In genomic region chr4:80941978-80942377, GRCm38 (mm10) we compare ENCODE assay signal across 12 mouse cellular contexts. TPM values are rescaled to one million over a fixed set of nuclear protein-coding genes. Genes with fewer than 3 reads are reported as not detected.
"Had no signal": no experiment of that assay in that cellular context is flagged by ENCODE, and none has a peak within 500 bp of the region (broad histone marks: within the 10 kb centered on the region; RNA-seq: fewer than 3 reads in every experiment).

No protein-coding gene starts in this region.

- H3K4me3 ChIP-seq: limb, embryonic 15.5 days; liver, embryonic 15.5 days; megakaryocyte, embryonic 14.5 days; midbrain, embryonic 12.5 days had no signal

- H3K36me3 ChIP-seq: limb, embryonic 15.5 days; liver, embryonic 15.5 days; midbrain, embryonic 12.5 days had no signal

- H3K4me2 ChIP-seq: limb, embryonic 15.5 days; liver, embryonic 15.5 days; lung, embryonic 14.5 days; midbrain, embryonic 12.5 days had no signal

- H3K27ac ChIP-seq: limb, embryonic 15.5 days; liver, embryonic 15.5 days; macrophage; midbrain, embryonic 12.5 days; stomach, postnatal 0 days had no signal

- H3K9me3 ChIP-seq: limb, embryonic 15.5 days; liver, embryonic 15.5 days; megakaryocyte, embryonic 14.5 days; midbrain, embryonic 12.5 days had no signal

- H3K27me3 ChIP-seq: limb, embryonic 15.5 days; liver, embryonic 15.5 days; megakaryocyte, embryonic 14.5 days; midbrain, embryonic 12.5 days had no signal

- H3K9ac ChIP-seq: limb, embryonic 15.5 days; liver, embryonic 15.5 days; lung, embryonic 14.5 days; midbrain, embryonic 12.5 days had no signal

- H3K4me1 ChIP-seq: limb, embryonic 15.5 days; liver, embryonic 15.5 days; megakaryocyte, embryonic 14.5 days; midbrain, embryonic 12.5 days had no signal

- DNase-seq: kidney, postnatal 14 days; layer of hippocampus, postnatal 36 days; lung, embryonic 14.5 days; lung, postnatal 10 days; right cerebral cortex, postnatal 14 days; thymus, postnatal 14 days had no signal

RNA-seq across cellular contexts. Expression of gene Lurap1l, which starts 31.5 kb away (rescaled TPM):
- polyA plus RNA-seq: macrophage had no signal
